Mouse (Mus musculus) forebrain, embryonic 16.5 days (tissue): ENCODE measurements around the gene Avpr1b. TPM values are rescaled to one million over a fixed set of nuclear protein-coding genes. Genes with fewer than 3 reads are reported as not detected.
A peak's percentile ranks its signal among the peaks of the same experiment; 100 is the strongest.

Experiments used
- ATAC-seq: fragments of 200-750 bp; cut with Nextera tagmentation; 2 replicates; pipeline ENCODE4 v1.8.0; 2017; ENCODE audit warnings: mild to moderate bottlenecking, moderate library complexity
- H3K27ac ChIP-seq: fragments of 300-500 bp; sonication (generic); 2 replicates; pipeline ENCODE4 v1.5.1; 2014; ENCODE audit warnings: low read length, control low read depth
- H3K27me3 ChIP-seq: fragments of 300-500 bp; sonication (generic); replicated peaks from 2 replicates; pipeline ENCODE4 v1.6.1; 2014; ENCODE audit warnings: low read length; ENCODE audit not compliant: control insufficient read depth, insufficient read depth
- H3K36me3 ChIP-seq: fragments of 300-500 bp; sonication (generic); 2 replicates; pipeline ENCODE4 v1.6.1; 2014; ENCODE audit not compliant: control insufficient read depth, insufficient read depth
- H3K4me1 ChIP-seq: fragments of 300-500 bp; sonication (generic); replicated peaks from 2 replicates; pipeline ENCODE4 v1.6.1; 2014; ENCODE audit warnings: low read length; ENCODE audit not compliant: control insufficient read depth, insufficient read depth
- H3K4me2 ChIP-seq: fragments of 300-500 bp; sonication (generic); 2 replicates; pipeline ENCODE4 v1.6.1; 2014; ENCODE audit warnings: mild to moderate bottlenecking, low read length, control low read depth
- H3K4me3 ChIP-seq: fragments of 300-500 bp; sonication (generic); replicated peaks from 2 replicates; pipeline ENCODE4 v1.5.1; 2014; ENCODE audit warnings: mild to moderate bottlenecking, low read length, control low read depth
- H3K9ac ChIP-seq: fragments of 300-500 bp; sonication (generic); replicated peaks from 2 replicates; pipeline ENCODE4 v1.6.1; 2014; ENCODE audit warnings: low read depth, low read length, control low read depth
- H3K9me3 ChIP-seq: fragments of 300-500 bp; sonication (generic); 2 replicates; pipeline ENCODE4 v1.6.1; 2016; ENCODE audit warnings: low read length; ENCODE audit not compliant: control insufficient read depth
- WGBS: fragments of 180-500 bp; shearing (Covaris S2); extraction: QIAGEN DNeasy Blood & Tissue Kit; methylation state at CpG from one replicate; pipeline ENCODE4 v1.1.7; 2014; 5-methylcytosine and 5-hydroxymethylcytosine counted together
- polyA plus RNA-seq: library from polyadenylated mRNA; unstranded; fragments of >200 nt; fragmentation: Nextera tagmentation; extraction: Ambion mirVana; gene quantifications from 2 replicates; pipeline ENCODE4 v1.2.1, GENCODE M21; 2015

Gene Avpr1b
- polyA plus RNA-seq, 1 experiment from 2014 or later = not detected

DNA sequence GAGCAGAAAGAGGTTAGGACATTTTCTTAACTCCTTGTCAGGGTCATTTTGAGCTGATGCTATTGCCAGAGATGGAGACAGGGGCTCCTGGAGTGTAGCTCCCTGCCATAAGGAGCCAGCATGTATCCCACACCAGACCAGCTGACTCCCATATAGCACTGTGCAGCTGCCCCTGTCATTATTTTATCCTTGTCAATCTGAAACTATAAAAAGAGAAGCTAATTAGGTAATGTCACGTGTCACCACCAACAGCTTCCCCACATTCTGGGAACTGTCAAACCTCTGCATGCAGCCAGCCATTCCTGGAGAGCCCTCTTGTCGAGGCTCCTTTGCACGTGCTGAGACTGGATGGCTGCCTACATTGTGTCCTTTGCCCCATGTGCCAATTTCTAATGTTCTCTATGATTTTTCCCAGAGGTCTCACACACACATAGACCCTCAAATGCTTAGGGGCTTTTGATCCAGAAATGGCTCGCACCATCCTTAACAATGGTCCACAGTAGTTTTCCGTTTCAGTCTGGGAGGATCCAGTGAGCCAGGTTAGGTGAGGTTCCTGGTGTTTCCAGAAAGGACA, 60.6 kb downstream of the Avpr1b start:
- no peaks in the 10 kb centered on the region for H3K9me3 ChIP-seq
- H3K9ac ChIP-seq = no peak overlapping the region
- H3K27me3 ChIP-seq = no peaks in the 10 kb centered on the region
- WGBS = 59% methylated on average over 5 of the region's 5 CpGs
- peaks cover 9% of the 10 kb centered on the region for H3K4me1 ChIP-seq
- H3K4me2 ChIP-seq = no peak overlapping the region
- H3K27ac ChIP-seq = no peak overlapping the region
- no peak overlapping the region for H3K4me3 ChIP-seq
- H3K36me3 ChIP-seq = no peaks in the 10 kb centered on the region
- ATAC-seq = 0 out of 2 replicates have a peak, but pooled peaks have one; percentile 18

DNA sequence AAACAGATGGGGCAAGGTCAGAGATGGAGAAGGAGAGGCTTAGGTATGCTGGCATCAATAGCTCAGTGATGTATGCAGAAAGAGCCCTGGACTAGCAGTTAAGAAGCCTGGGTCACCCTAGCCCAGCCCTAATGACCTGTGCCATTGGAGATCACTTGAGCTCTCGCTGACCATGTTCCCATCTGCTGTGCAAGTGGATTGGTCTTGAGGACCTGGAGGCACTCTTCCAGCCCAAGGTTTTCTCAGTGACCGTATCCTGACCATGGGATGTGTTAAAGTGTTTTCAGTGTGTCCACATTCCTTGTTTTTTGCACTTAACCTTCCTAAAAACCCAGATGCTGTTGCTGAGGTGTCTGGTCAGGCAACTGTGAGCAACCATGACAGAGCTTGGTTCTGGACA, 61.2 kb downstream of the Avpr1b start:
- no peak overlapping the region for H3K27ac ChIP-seq
- H3K9me3 ChIP-seq = no peaks in the 10 kb centered on the region
- WGBS = 87% methylated on average over 2 of the region's 2 CpGs
- H3K4me1 ChIP-seq = peaks cover 9% of the 10 kb centered on the region
- no peaks in the 10 kb centered on the region for H3K27me3 ChIP-seq
- H3K4me2 ChIP-seq = no peak overlapping the region
- no peaks in the 10 kb centered on the region for H3K36me3 ChIP-seq
- ATAC-seq = no peak
- H3K4me3 ChIP-seq = no peak overlapping the region
- no peak overlapping the region for H3K9ac ChIP-seq

DNA sequence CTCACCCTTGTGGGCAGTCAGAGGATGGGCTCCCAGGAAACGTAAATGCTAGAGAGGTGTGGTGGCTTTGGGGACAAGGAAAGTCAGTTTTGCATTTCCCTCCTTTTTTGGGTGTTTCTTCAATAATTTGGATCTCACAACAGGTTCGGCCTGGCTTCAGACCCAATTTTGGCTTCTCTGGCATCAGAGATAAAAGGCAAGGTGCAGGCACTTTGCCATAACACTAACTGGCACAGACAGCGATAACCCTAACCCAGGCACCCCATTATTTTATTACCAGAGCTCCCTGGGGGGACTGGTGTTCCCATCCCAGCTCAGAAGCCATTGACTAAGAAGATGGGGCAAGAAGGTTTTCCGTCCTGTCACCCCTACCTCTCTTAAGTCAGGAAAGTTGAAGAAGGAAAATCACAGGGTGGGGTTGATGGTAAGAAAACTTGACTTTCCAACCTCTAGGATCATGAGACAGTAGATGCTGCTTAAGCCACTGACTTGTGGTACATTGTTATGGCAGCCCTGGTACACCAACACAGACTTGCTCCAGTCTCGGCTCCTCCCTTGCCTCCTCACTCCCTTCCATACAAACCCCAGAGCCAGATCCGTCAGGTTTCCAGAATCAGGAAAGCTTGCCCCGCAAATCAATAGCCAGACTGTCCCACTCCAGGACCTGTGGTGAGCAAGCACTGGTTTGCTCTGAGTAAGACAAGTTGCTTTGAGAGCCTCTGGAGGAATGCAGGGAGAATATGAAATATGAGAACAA, 61.9 kb downstream of the Avpr1b start:
- peaks cover 9% of the 10 kb centered on the region for H3K4me1 ChIP-seq
- no peak for ATAC-seq
- H3K9ac ChIP-seq = no peak overlapping the region
- H3K4me3 ChIP-seq = no peak overlapping the region
- WGBS = 80% methylated on average over 7 of the region's 7 CpGs
- no peak overlapping the region for H3K4me2 ChIP-seq
- H3K27me3 ChIP-seq = no peaks in the 10 kb centered on the region
- no peak overlapping the region for H3K27ac ChIP-seq
- H3K9me3 ChIP-seq = no peaks in the 10 kb centered on the region
- no peaks in the 10 kb centered on the region for H3K36me3 ChIP-seq

Other genes starting within 250 kb of the Avpr1b start
- 29.2 and 35.1 TPM in 2 replicates for gene Srgap2, start 71.9 kb upstream of the Avpr1b start, polyA plus RNA-seq
- gene Fam72a, start 71.3 kb upstream of the Avpr1b start, polyA plus RNA-seq = 1.7 and 3.0 TPM in 2 replicates
- gene Ctse, start 39.1 kb downstream of the Avpr1b start, polyA plus RNA-seq = not detected in 2 replicates
- 1.0 and 1.2 TPM in 2 replicates for gene Rab7b, start 89.5 kb downstream of the Avpr1b start, polyA plus RNA-seq
- gene Slc26a9, start 144.8 kb downstream of the Avpr1b start, polyA plus RNA-seq = 0.06 TPM in 1 of 2 replicates, not detected in the other
- gene Pm20d1, start 198.1 kb downstream of the Avpr1b start, polyA plus RNA-seq = 0.18 and 0.67 TPM in 2 replicates
- 15.4 and 20.8 TPM in 2 replicates for gene Slc41a1, start 228.3 kb downstream of the Avpr1b start, polyA plus RNA-seq